Mouse (Mus musculus) ES-Bruce4 (cell line): ENCODE measurements around the gene Tmem129.

Experiments used
- CTCF ChIP-seq: IDR thresholded peaks from one replicate; pipeline ENCODE4 v1.8.1; 2011; ENCODE audit warnings: low read depth, low read length
- EP300 ChIP-seq: IDR thresholded peaks from 2 replicates; pipeline ENCODE4 v1.6.1; 2011; ENCODE audit warnings: low read depth, low read length; ENCODE audit not compliant: insufficient read depth
- POLR2A ChIP-seq: IDR thresholded peaks from one replicate; pipeline ENCODE4 v1.8.1; 2011; ENCODE audit warnings: low read length; ENCODE audit not compliant: insufficient read depth

- TF ChIP-seq EP300, result no peak
- no peak for TF ChIP-seq CTCF
- no peak for TF ChIP-seq POLR2A
These were observed 39.8 kb upstream of the Tmem129 start for GRCm38 (mm10) chr5:33697947-33698512.
